Mouse (Mus musculus) lung, postnatal 0 days (tissue): ENCODE data around the gene Setdb1.

Source experiments
- CTCF ChIP-seq: IDR thresholded peaks from 2 replicates; pipeline ENCODE4 v1.5.1; 2016; ENCODE audit warnings: antibody characterized with exemption, mild to moderate bottlenecking
- EP300 ChIP-seq: IDR thresholded peaks from 2 replicates; pipeline ENCODE4 v1.6.1; 2016; ENCODE audit warnings: antibody characterized with exemption, mild to moderate bottlenecking, control low read depth

DNA sequence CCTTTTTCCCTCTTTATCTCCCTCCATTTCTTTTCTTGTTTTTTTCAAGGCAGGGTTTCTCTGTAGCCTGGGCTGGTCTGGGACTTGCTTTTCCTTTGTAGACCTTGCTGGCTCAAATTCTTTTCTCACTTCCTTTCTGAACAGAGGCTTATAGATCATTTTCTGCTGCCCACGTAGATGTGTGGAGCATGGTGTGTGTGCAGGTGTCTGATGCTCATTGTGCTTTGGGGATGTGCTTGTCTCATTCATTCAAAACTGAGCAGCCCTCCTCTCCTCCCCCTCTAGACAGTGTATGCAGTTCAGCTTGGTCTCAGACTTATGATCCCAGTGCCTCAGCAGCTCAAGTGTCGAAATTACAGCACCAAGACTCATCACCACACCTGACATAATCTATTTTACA is 37.9 kb downstream of the Setdb1 start:
- TF ChIP-seq CTCF, result no peak
- no peak for TF ChIP-seq EP300
